Mouse (Mus musculus): ENCODE data around the gene Ogdh. TPM values are rescaled to one million over a fixed set of nuclear protein-coding genes. Genes with fewer than 3 reads are reported as not detected.

Gene Ogdh
- polyA plus RNA-seq, 1 experiment from 2014 or later, result 95.0 TPM

DNA sequence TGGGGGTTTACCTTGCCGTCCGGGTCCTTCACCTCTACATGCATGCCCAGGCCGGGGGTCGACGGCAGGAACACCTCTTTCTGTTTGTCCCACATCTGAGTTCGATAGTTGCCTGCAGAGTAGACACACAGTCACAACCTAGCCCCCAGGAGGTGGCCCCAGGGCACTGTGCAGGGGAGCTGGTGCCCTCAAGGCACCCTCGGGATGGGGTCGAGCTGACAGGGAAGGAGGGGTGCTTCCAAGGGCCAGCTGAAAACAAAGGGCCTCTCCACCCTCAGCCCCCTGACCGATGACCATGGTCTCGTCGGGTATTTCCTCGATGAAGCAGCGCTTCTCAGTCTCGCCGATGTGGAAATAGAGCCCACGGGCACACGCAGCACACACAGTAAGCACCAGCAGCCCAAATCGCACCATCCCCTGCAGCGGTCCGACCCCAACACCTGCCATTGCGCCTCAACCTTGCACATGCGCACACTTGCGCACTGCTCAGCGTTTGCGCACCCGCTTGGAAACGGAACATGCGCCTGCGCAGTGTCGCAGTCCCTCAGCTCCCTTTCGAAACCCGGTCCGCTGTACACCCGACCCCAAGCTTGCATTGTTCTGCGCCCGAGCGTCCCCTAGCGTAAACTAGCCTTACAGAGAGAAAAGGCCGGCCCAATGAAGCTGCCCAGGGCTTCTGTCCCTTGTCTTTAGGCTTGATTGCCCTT, 16.9 kb upstream of the Ogdh start, which contains the start of gene Tmed4:
Tmed4 (minus strand) TSS at position 484 of the 707 bp plus-strand sequence.
- Histone ChIP-seq H3K4me1 (peaks cover 19% of the 10 kb centered on the region), H3K36me3 (peaks cover 32% of the 10 kb centered on the region), H3K9me3 (no peaks in the 10 kb centered on the region), H3K27me3 (no peaks in the 10 kb centered on the region), H3K4me2 (replicated peaks) (peak within 1 kb of the TSS; percentile 92), H3K4me3 (peak within 1 kb of the TSS; percentile 98), H3K27ac (no peak within 1 kb of the TSS; the same call in 1 of the 2 replicates), H3K9ac (peak within 1 kb of the TSS; percentile 91)
- under 1% methylated on average over 39 of the region's 39 CpGs for WGBS
- ATAC-seq (ENCODE audit: low FRiP score, low read depth), result peak; percentile 98

DNA sequence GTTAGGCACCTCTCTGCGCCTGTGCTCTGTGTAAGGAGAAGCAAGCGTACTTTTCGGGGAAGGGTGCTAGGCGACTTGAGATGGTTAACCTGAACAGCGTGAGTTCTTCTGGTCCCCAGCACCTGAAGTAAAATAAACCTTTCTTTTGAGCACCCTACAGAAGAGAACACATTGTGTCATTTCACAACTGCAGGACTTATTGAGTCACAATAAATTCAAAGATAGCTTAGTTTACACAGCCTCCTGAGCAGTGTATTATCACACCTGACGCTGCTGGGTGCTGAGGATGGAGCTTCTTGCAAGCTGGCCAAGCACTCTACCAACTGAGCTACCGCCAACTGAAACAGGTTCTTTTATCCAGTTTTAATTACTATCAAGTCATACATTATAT, 16.3 kb upstream of the Ogdh start:
- peak overlapping the region; percentile 98 for H3K4me3 ChIP-seq
- H3K27me3 ChIP-seq, result no peaks in the 10 kb centered on the region
- H3K36me3 ChIP-seq, result peaks cover 29% of the 10 kb centered on the region
- H3K27ac ChIP-seq, result no peak overlapping the region; the same call in 1 of the 2 replicates
- WGBS, result 26% methylated on average over 7 of the region's 7 CpGs
- 0 out of 2 replicates have a peak, but pooled peaks cover under 1% of the 10 kb centered on the region for H3K9me3 ChIP-seq
- no peak; the same call in 1 of the 2 replicates for ATAC-seq (ENCODE audit: low FRiP score, low read depth)
- H3K4me2 ChIP-seq (replicated peaks), result peak overlapping the region; percentile 92
- peaks cover 19% of the 10 kb centered on the region for H3K4me1 ChIP-seq
- H3K9ac ChIP-seq, result peak overlapping the region; percentile 67

DNA sequence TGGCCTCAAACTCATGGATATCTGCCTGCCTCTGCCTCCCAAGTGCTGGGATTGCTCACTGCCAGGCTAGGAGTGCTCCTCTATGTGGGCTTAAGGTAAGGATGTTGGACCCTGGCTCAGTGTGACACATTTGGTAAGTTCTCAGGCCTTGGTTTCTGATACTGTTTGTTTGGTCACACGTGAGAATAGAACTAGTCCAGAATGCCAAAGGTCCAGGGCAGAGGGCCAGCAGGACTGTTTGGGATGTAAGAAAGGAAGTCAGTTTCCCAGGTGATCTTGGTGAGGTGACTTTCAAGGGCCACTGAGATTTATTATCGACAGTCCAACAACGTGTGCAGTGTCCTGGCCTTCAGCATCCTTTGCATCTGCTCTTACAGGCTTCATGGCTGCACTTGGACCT, 15.0 kb upstream of the Ogdh start:
- Histone ChIP-seq H3K4me1 (peaks cover 19% of the 10 kb centered on the region), H3K4me2 (replicated peaks) (no peak overlapping the region), H3K36me3 (peaks cover 16% of the 10 kb centered on the region), H3K27ac (no peak overlapping the region), H3K4me3 (no peak overlapping the region), H3K9me3 (peaks cover 8% of the 10 kb centered on the region), H3K9ac (0 out of 2 replicates have a peak overlapping the region, but pooled peaks have one; percentile 19), H3K27me3 (no peaks in the 10 kb centered on the region)
- WGBS, result 67% methylated on average over 3 of the region's 3 CpGs
- no peak for ATAC-seq (ENCODE audit: low FRiP score, low read depth)

DNA sequence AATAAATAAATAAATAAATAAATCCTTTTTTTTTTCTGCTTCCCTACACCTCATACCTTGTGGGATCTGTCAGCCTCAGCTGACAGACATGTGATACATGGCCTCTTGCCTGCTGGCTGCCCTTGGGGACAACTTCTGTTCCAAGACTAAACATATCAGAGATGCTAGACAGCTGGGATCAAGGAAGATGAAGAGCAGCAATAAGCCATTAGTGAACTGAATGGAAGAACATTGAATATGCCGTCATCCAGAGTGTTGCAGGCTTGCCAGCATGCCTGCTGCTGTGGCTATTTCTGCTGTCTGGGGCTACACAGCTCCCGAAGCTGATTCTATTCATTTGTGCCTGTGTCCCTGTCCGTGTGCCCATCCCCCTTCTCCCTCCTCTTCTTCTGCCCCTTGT, 8.5 kb upstream of the Ogdh start:
- no peaks in the 10 kb centered on the region for H3K36me3 ChIP-seq
- H3K27ac ChIP-seq, result no peak overlapping the region
- no peak overlapping the region for H3K4me3 ChIP-seq
- peaks cover 8% of the 10 kb centered on the region for H3K9me3 ChIP-seq
- H3K4me1 ChIP-seq, result no peaks in the 10 kb centered on the region
- WGBS, result 90% methylated on average over 3 of the region's 3 CpGs
- H3K27me3 ChIP-seq, result peaks cover 3% of the 10 kb centered on the region; the same call in 1 of the 2 replicates
- H3K9ac ChIP-seq, result no peak overlapping the region
- no peak overlapping the region for H3K4me2 ChIP-seq (replicated peaks)
- no peak for ATAC-seq (ENCODE audit: low FRiP score, low read depth)

DNA sequence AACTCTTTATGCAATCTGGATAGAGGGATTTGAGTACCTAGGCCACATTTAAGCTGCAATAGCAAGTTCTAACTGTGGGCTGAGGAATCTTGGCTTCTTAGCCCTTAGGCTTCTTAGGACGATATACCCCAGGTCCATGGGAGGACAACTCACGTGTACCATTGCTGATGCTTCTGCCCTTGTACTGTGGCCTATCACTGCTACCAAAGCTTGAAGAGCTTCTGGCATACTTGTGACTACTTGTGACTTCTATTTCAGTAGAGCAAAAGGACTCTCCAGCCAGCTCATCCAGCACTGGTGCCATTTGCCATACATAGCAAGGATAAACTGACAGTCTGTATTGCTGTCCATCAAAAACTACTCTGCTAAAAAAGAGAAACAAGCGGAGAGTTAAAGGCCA, 1.3 kb upstream of the Ogdh start:
- ATAC-seq (ENCODE audit: low FRiP score, low read depth), result no peak
- peaks cover 3% of the 10 kb centered on the region; the same call in 1 of the 2 replicates for H3K27me3 ChIP-seq
- H3K27ac ChIP-seq, result no peak overlapping the region
- H3K9ac ChIP-seq, result no peak overlapping the region
- no peak overlapping the region for H3K4me2 ChIP-seq (replicated peaks)
- H3K9me3 ChIP-seq, result no peaks in the 10 kb centered on the region
- H3K36me3 ChIP-seq, result no peaks in the 10 kb centered on the region
- 89% methylated on average over 3 of the region's 3 CpGs for WGBS
- H3K4me1 ChIP-seq, result peaks cover 12% of the 10 kb centered on the region
- no peak overlapping the region for H3K4me3 ChIP-seq

DNA sequence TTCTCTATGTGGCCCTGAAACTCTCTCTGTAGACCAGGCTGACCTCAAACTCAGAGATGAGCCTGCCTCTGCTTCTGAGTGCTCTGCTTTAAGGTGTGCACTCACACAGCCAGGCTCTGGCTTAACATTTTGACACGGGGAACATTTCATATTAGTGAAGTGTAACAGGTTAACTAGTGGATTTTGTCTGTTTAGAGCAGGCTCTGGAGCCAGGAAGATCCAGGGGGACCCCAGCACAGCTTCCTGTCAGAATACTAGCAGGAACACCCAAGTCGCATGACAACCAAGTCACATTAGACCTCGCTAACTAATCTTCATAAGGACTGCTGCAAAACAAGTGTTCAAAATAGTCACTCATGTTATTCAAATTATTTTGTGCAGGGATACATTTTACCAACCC, 550 bp upstream of the Ogdh start:
- H3K9ac ChIP-seq, result peak overlapping the region; percentile 74
- no peak for ATAC-seq (ENCODE audit: low FRiP score, low read depth)
- no peaks in the 10 kb centered on the region for H3K9me3 ChIP-seq
- peaks cover 12% of the 10 kb centered on the region for H3K4me1 ChIP-seq
- H3K4me2 ChIP-seq (replicated peaks), result peak overlapping the region; percentile 75
- H3K36me3 ChIP-seq, result no peaks in the 10 kb centered on the region
- no peak overlapping the region; the same call in 1 of the 2 replicates for H3K27ac ChIP-seq
- 23% methylated on average over 3 of the region's 3 CpGs for WGBS
- peaks cover 1% of the 10 kb centered on the region; the same call in 1 of the 2 replicates for H3K27me3 ChIP-seq
- peak overlapping the region; percentile 76 for H3K4me3 ChIP-seq

DNA sequence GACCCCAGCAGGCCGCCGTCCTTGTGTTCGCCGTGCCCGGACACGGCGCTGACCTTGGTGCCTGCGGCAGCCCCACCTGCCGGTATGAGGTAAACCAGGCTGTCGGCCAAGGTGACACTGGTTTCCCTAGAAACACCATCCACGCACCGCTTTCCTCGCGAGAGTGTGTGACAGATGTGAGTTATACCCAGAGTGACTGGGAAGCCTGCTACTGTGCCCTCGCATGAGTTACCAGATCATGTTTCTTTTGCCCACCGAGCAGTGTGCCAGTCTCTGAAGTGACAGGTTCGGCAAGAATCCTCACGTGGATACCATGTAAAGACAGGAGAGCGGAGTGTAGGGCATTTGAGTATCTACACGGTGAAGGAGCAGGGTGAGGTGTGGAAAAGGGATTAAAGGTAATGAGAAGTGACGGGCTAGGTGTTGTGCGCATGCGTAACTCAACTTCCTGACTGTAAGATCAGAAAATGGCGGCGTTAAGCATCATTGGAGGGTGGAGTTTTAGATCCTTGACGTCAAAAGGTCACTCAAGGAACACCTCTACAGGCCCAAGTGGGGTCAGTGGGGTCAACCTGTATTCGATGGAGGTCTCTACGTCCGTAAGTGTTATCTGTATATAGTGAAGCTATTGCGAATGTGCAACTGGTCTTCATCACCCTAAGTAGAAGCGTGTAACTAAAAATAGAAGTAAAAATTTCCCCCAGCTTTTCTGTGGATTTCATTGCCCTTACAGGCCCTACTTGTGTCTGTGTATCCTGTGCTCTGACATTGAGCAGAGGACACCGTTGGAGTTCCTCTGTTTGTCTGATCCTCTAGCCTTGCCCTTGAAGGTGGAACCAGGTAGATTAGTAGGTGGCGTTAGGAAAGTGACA, 919 bp downstream of the Ogdh start:
- H3K9me3 ChIP-seq, result no peaks in the 10 kb centered on the region
- H3K27ac ChIP-seq, result peak overlapping the region; percentile 73; the same call in 1 of the 2 replicates
- H3K27me3 ChIP-seq, result no peaks in the 10 kb centered on the region
- peaks cover 12% of the 10 kb centered on the region for H3K4me1 ChIP-seq
- peaks cover 6% of the 10 kb centered on the region for H3K36me3 ChIP-seq
- WGBS, result 17% methylated on average over 33 of the region's 33 CpGs
- peak overlapping the region; percentile 74 for H3K9ac ChIP-seq
- H3K4me3 ChIP-seq, result peak overlapping the region; percentile 76
- peak overlapping the region; percentile 75 for H3K4me2 ChIP-seq (replicated peaks)
- ATAC-seq (ENCODE audit: low FRiP score, low read depth), result peak; percentile 62

DNA sequence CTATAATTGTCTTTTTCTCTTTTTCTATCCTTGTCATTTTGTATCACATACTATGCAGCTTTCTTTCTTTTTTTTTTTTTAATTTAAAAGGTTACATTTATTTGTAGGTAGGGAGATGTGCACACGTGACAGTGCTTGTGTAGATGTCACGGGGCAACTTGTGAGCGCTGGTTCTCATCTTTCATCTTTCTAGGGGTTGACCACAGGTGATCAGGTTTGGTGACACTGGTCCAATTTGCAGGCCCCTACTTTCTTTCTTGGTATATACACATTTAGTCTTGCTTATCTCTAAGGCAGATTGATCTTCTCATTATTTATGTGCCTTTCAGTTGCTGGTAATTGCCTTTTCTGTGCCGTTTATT, 1.5 kb downstream of the Ogdh start:
- ATAC-seq (ENCODE audit: low FRiP score, low read depth), result no peak
- Histone ChIP-seq H3K27me3 (no peaks in the 10 kb centered on the region), H3K9me3 (no peaks in the 10 kb centered on the region), H3K4me1 (peaks cover 12% of the 10 kb centered on the region), H3K27ac (no peak overlapping the region), H3K4me2 (replicated peaks) (peak overlapping the region; percentile 75), H3K36me3 (peaks cover 12% of the 10 kb centered on the region), H3K4me3 (peak overlapping the region; percentile 76), H3K9ac (no peak overlapping the region)
- WGBS, result 91% methylated on average over 4 of the region's 4 CpGs

DNA sequence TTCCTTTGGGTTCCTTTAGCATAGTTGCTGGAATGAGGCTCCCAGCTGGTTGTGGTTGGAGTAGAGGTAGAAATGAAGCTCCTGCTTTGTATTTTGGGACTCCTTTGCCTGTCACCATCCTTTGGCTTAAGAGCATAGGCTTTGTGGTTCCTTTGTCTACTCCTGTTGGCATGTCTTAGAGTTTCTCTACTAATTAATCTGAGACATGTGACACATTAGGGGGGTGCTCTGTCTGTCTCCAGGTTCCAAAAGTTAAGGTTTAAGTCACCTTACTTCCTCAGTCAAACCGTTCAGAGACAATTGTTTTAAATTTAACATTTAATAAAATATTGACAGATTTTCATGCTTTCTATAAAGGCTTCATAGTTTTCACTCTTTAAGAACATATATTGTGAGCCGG, 2.2 kb downstream of the Ogdh start:
- Histone ChIP-seq H3K36me3 (peaks cover 18% of the 10 kb centered on the region), H3K9me3 (no peaks in the 10 kb centered on the region), H3K4me2 (replicated peaks) (no peak overlapping the region), H3K9ac (no peak overlapping the region), H3K4me1 (peaks cover 12% of the 10 kb centered on the region), H3K4me3 (no peak overlapping the region), H3K27ac (no peak overlapping the region), H3K27me3 (no peaks in the 10 kb centered on the region)
- ATAC-seq (ENCODE audit: low FRiP score, low read depth), result no peak
- WGBS, result 93% methylated on average over 2 of the region's 2 CpGs

DNA sequence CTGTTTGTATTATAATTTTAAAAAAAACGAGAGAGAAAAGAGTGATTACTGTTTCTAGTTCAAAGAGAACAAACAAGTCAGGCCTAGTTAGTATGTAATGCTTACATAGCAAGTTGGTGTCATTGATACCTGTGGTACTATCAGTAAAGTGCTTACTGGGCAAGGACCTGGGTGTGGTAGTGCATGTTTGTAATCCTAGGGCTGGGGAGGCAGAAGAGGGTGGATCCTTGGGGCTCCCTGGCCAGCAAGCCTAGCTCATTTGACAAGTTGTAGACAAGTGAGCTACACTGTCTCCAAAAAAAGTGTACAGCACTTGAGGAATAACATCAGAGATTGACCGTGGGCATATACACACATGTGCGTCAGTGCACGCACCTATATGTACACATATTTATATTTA, 3.2 kb downstream of the Ogdh start:
- H3K9me3 ChIP-seq, result no peaks in the 10 kb centered on the region
- peaks cover 12% of the 10 kb centered on the region for H3K4me1 ChIP-seq
- no peak overlapping the region for H3K27ac ChIP-seq
- WGBS, result 94% methylated on average over 4 of the region's 4 CpGs
- no peak overlapping the region for H3K9ac ChIP-seq
- no peak overlapping the region for H3K4me3 ChIP-seq
- H3K4me2 ChIP-seq (replicated peaks), result no peak overlapping the region
- H3K36me3 ChIP-seq, result peaks cover 28% of the 10 kb centered on the region
- H3K27me3 ChIP-seq, result no peaks in the 10 kb centered on the region
- no peak for ATAC-seq (ENCODE audit: low FRiP score, low read depth)

DNA sequence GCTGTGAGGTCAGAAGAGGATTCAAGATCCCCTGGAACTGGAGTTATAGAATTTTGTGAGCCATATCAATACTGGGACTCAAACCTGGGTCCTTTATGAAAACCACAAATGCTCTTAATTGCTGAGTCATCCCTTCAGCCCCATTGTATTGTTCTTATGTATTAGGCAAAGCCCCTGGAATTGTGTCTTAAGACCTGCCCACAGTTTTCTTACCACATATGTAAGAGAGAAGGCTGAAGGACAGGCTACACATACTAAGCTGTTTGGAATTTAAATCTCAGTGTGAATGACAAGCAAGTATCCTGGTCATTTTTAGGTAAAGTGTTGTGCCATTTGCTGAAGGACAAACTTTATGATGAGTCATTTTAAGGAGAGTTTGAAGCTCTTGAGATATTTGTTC, 4.6 kb downstream of the Ogdh start:
- no peak overlapping the region for H3K27ac ChIP-seq

DNA sequence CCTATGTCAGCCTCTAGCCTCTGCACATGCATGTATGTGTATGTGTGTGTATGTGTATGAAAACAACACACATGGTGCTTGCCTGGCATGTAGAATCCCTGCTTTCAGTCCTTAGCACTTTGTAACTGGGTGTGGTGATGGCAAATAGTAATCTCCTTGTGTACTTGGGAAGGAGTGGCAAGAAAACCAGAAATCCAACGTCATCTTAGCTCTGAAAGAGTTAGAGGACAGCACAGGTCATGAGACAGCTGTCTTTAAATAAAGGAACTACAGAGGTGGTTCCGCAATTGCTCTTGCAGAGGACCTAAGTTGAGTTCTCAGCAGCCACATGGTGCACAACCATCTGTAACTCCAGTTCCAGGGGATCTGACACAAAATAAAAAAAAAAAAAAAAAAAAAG, 8.0 kb downstream of the Ogdh start:
- H3K27ac ChIP-seq, result no peak overlapping the region
- no peak overlapping the region for H3K9ac ChIP-seq
- H3K9me3 ChIP-seq, result no peaks in the 10 kb centered on the region
- ATAC-seq (ENCODE audit: low FRiP score, low read depth), result no peak
- peaks cover 70% of the 10 kb centered on the region for H3K36me3 ChIP-seq
- H3K27me3 ChIP-seq, result no peaks in the 10 kb centered on the region
- 87% methylated on average over 2 of the region's 2 CpGs for WGBS
- no peaks in the 10 kb centered on the region for H3K4me1 ChIP-seq
- H3K4me2 ChIP-seq (replicated peaks), result no peak overlapping the region
- no peak overlapping the region for H3K4me3 ChIP-seq

More for the DNA sequence above, 4.6 kb downstream of the Ogdh start:
- peaks cover 9% of the 10 kb centered on the region for H3K4me1 ChIP-seq
- ATAC-seq (ENCODE audit: low FRiP score, low read depth), result no peak
- no peaks in the 10 kb centered on the region for H3K27me3 ChIP-seq
- H3K9ac ChIP-seq, result no peak overlapping the region
- no peak overlapping the region for H3K4me3 ChIP-seq
- no peaks in the 10 kb centered on the region for H3K9me3 ChIP-seq
- peaks cover 42% of the 10 kb centered on the region for H3K36me3 ChIP-seq
- no peak overlapping the region for H3K4me2 ChIP-seq (replicated peaks)
